Mouse (Mus musculus) CH12.LX (cell line): Measurements from ENCODE around the gene Afg3l1.

Experiments
- CTCF ChIP-seq, 2 experiments: IDR thresholded peaks in 1 of 2; conservative IDR thresholded peaks in 1 of 2; 2 replicates each; pipeline ENCODE4 v1.5.1; 2011 to 2012; ENCODE audit warnings: low read depth in 2 of 2, low read length in 2 of 2, improper control_type of control experiment in 1 of 2, inconsistent platforms in 1 of 2, mild to moderate bottlenecking in 1 of 2, moderate library complexity in 1 of 2
- IRF4 ChIP-seq: IDR thresholded peaks from 2 replicates; pipeline ENCODE4 v1.6.1; 2014; ENCODE audit warnings: low read depth, mild to moderate bottlenecking, inconsistent platforms, low read length, improper control_type of control experiment
- MEF2A ChIP-seq: IDR thresholded peaks from 2 replicates; pipeline ENCODE4 v1.6.1; 2014; ENCODE audit warnings: low read depth, mild to moderate bottlenecking, inconsistent platforms, low read length, improper control_type of control experiment, borderline replicate concordance
- POLR2A ChIP-seq: IDR thresholded peaks from 2 replicates; pipeline ENCODE4 v1.6.1; 2011; ENCODE audit warnings: low read depth, mild to moderate bottlenecking, improper control_type of control experiment, low read length

GRCm38 (mm10) chr8:123515540-123515897, 37.8 kb downstream of the Afg3l1 start:
- no peak for TF ChIP-seq POLR2A
- TF ChIP-seq IRF4: no peak
- no peak for TF ChIP-seq MEF2A
- no peak for TF ChIP-seq CTCF (conservative IDR thresholded peaks at IDR 0.05 in 1 of 2, IDR thresholded peaks at IDR 0.05 in 1 of 2; ENCODE audit: low read depth in 2 of 2, low read length in 2 of 2)
